Comparison of ENCODE assay signal across 18 mouse cellular contexts in genomic region chr2:28272218-28272965, GRCm38 (mm10).
DNase-seq lines count a peak whose midpoint lies in the region; ATAC-seq and TF ChIP-seq lines count a peak whose summit lies in the region.
"Had no signal": no experiment of that assay in that cellular context is flagged by ENCODE, and none has a peak within 500 bp of the region (broad histone marks: within the 10 kb centered on the region; RNA-seq: fewer than 3 reads in every experiment).

No protein-coding gene starts in this region.

- H3K4me1 ChIP-seq in hindbrain, embryonic 11.5 days (replicated peaks; ENCODE audit: control insufficient read depth, insufficient read depth, low read length) = no peaks in the 10 kb centered on the region; the same call in 1 of the 2 replicates
- peaks cover 25% of the 10 kb centered on the region for H3K4me1 ChIP-seq in hindbrain, embryonic 13.5 days (replicated peaks)
- H3K4me1 ChIP-seq: liver, embryonic 13.5 days had no signal

- no peak overlapping the region for H3K4me2 ChIP-seq in hindbrain, embryonic 11.5 days (replicated peaks; ENCODE audit: low read depth, low read length)
- no peak overlapping the region for H3K4me2 ChIP-seq in hindbrain, embryonic 13.5 days
- H3K4me2 ChIP-seq: embryonic facial prominence, embryonic 13.5 days; liver, embryonic 13.5 days; lung, embryonic 15.5 days; midbrain, embryonic 12.5 days; neural tube, embryonic 13.5 days had no signal

- DNase-seq in hindbrain, embryonic 11.5 days (ENCODE audit: low spot score) = no peak
- DNase-seq in brain, embryonic 14.5 days (ENCODE audit: low read depth) = peak; percentile 40
- DNase-seq in layer of hippocampus, adult 8-10 months (ENCODE audit: low spot score in 2 of 2) = peak; percentile 66 to 71
- DNase-seq in right cerebral cortex, adult 2 months (ENCODE audit: low spot score in 2 of 2) = peak; percentile 59 to 81
- no peak for DNase-seq in kidney, postnatal 25 days
- DNase-seq in gastrocnemius, adult 2 months = no peak
- no peak for DNase-seq in cerebellum, postnatal 14 days
- DNase-seq: adrenal gland, postnatal 10 days; B cell, adult 2 months; cerebellum, adult 18-20 months; kidney, adult 11 months; kidney, postnatal 10 days; liver, embryonic 13.5 days had no signal

- H3K4me3 ChIP-seq in hindbrain, embryonic 11.5 days (ENCODE audit: low read depth, low read length) = no peak overlapping the region
- H3K4me3 ChIP-seq in hindbrain, embryonic 13.5 days = no peak overlapping the region
- H3K4me3 ChIP-seq in gastrocnemius, adult 2 months = no peak overlapping the region
- H3K4me3 ChIP-seq: embryonic facial prominence, embryonic 13.5 days; liver, embryonic 13.5 days; lung, embryonic 15.5 days; midbrain, embryonic 12.5 days; neural tube, embryonic 13.5 days had no signal

- TF ChIP-seq POLR2A in brain, embryonic 14.5 days (IDR thresholded peaks at IDR 0.05; ENCODE audit: borderline replicate concordance, extremely low read depth, insufficient read depth, insufficient read length, poor library complexity, severe bottlenecking) = no peak

- H3K9ac ChIP-seq in hindbrain, embryonic 11.5 days (ENCODE audit: low read depth, low read length) = no peak overlapping the region
- no peak overlapping the region for H3K9ac ChIP-seq in hindbrain, embryonic 13.5 days
- H3K9ac ChIP-seq: embryonic facial prominence, embryonic 13.5 days; liver, embryonic 13.5 days; lung, embryonic 15.5 days; midbrain, embryonic 12.5 days; neural tube, embryonic 13.5 days had no signal

- no peaks in the 10 kb centered on the region for H3K36me3 ChIP-seq in hindbrain, embryonic 11.5 days (ENCODE audit: control insufficient read depth, insufficient read depth, low read length)
- no peaks in the 10 kb centered on the region for H3K36me3 ChIP-seq in hindbrain, embryonic 13.5 days
- H3K36me3 ChIP-seq: embryonic facial prominence, embryonic 13.5 days; liver, embryonic 13.5 days; lung, embryonic 15.5 days; midbrain, embryonic 12.5 days; neural tube, embryonic 13.5 days had no signal

- WGBS in hindbrain, embryonic 11.5 days = 76% methylated on average over 11 of the region's 11 CpGs
- 79% methylated on average over 11 of the region's 11 CpGs for WGBS in hindbrain, embryonic 13.5 days

- TF ChIP-seq CTCF in brain, embryonic 14.5 days (IDR thresholded peaks at IDR 0.05; ENCODE audit: borderline replicate concordance, extremely low read depth, insufficient read depth, insufficient read length) = no peak
- no peak for TF ChIP-seq CTCF in gastrocnemius, adult 2 months (IDR thresholded peaks at IDR 0.05)

- intact Hi-C loops in gastrocnemius, adult 2 months (cut with DNase I) = no loop called here

- no peak for ATAC-seq in hindbrain, embryonic 11.5 days (ENCODE audit: low FRiP score)
- no peak for ATAC-seq in hindbrain, embryonic 13.5 days (ENCODE audit: low FRiP score)

- peak overlapping the region; percentile 58; the same call in 1 of the 2 replicates for H3K27ac ChIP-seq in hindbrain, embryonic 11.5 days (ENCODE audit: low read depth, low read length)
- H3K27ac ChIP-seq in hindbrain, embryonic 13.5 days = no peak overlapping the region
- H3K27ac ChIP-seq in gastrocnemius, adult 2 months = no peak overlapping the region
- H3K27ac ChIP-seq: embryonic facial prominence, embryonic 13.5 days; liver, embryonic 13.5 days; lung, embryonic 15.5 days; midbrain, embryonic 12.5 days; neural tube, embryonic 13.5 days had no signal

- H3K9me3 ChIP-seq in hindbrain, embryonic 11.5 days (ENCODE audit: control insufficient read depth, low read length) = no peaks in the 10 kb centered on the region
- H3K9me3 ChIP-seq in hindbrain, embryonic 13.5 days = no peaks in the 10 kb centered on the region
- H3K9me3 ChIP-seq: embryonic facial prominence, embryonic 13.5 days; liver, embryonic 13.5 days; lung, embryonic 15.5 days; midbrain, embryonic 12.5 days; neural tube, embryonic 13.5 days had no signal

- no peaks in the 10 kb centered on the region for H3K27me3 ChIP-seq in hindbrain, embryonic 11.5 days (ENCODE audit: control insufficient read depth, insufficient read depth, low read length)
- no peaks in the 10 kb centered on the region for H3K27me3 ChIP-seq in hindbrain, embryonic 13.5 days
- H3K27me3 ChIP-seq: embryonic facial prominence, embryonic 13.5 days; liver, embryonic 13.5 days; lung, embryonic 15.5 days; neural tube, embryonic 13.5 days had no signal

Comparison
In these comparisons a context has a peak if more than half of its experiments do, and no peak if none do; other contexts are left out.
1. DNase-seq: peak in brain, embryonic 14.5 days (single experiment), layer of hippocampus, adult 8-10 months (2 of 2) and right cerebral cortex, adult 2 months (2 of 2); none in hindbrain, embryonic 11.5 days (single experiment), kidney, postnatal 25 days (0 of 2), gastrocnemius, adult 2 months (single experiment) and cerebellum, postnatal 14 days (0 of 2).